Mouse (Mus musculus): Measurements from ENCODE around the gene Poln.

Poln gene

GRCm38 (mm10) chr5:34168950-34169891 lies at the start of gene Poln, which contains the start of gene Haus3:
TSS of gene Poln (minus strand) at chr5:34169448.
TSS of gene Haus3 (minus strand) at chr5:34169527.
- peak; percentile 95 for DNase-seq

DNA sequence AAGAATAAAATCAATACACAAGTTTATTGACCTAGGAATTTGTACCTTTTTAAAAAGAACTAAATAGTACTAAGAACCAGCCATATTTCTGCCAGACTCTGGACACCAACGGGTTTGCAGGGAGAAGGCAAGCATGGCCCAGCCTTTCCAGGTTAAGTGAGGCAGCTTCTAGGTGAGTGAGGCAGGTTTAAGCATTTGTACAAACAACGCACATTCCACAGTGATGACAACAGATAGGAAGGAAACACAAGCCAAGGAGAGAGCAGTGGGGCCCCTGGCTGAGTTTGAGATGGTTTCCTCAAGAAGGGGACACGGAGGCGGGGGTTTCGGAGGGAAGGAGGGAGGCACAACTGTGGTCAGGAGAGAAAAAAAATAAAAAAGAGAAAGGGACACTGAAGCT lies 49.4 kb upstream of the Poln start:
- DNase-seq: no peak

DNA sequence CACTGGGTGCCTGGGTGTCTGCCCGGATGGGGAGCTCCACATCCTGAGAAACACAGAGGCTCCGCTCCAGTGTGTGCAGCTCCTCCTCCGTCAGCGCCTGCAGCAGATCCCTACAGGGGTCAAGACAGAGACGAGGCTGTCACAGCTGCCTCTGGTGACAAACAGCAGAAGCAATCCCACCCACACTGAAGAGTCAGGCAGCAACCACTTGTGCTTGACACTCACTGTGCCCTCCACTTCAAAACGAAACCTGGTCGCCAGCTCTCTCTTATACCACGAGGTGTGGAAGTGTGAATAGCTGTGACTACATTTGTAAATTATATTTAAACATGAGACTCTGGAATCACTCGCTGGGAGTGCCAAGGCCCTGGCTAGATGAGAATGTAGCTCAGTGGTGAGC lies 48.5 kb upstream of the Poln start:
- no peak for DNase-seq

- DNase-seq: no peak
Observed at GRCm38 (mm10) chr5:34216025-34216424, 46.8 kb upstream of the Poln start.

- DNase-seq: no peak
Observed at GRCm38 (mm10) chr5:34213659-34214058, 44.4 kb upstream of the Poln start.

- DNase-seq: peak; percentile 69
Observed at GRCm38 (mm10) chr5:34210279-34210678, 41.0 kb upstream of the Poln start.

DNA sequence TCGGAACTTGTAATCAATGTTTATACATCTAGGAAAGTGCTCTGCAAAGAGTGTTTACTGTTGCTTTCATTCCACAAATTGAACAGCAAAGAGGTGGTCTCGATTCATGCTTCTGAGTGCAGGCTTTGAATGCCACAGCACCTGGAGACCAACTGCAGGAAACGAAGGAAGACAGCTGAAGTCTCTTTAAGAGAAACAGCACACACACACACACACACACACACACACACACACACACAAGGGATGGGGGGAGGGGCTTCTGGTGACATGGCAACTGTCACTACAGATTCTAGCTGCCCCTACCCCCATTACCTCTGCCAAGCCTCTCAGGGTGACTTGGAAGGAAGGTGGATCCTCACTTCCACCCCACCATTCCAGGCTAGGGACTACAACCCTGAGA lies 38.3 kb upstream of the Poln start:
- no peak for DNase-seq

GRCm38 (mm10) chr5:34205788-34206187 lies 36.5 kb upstream of the Poln start:
- no peak for DNase-seq

DNA sequence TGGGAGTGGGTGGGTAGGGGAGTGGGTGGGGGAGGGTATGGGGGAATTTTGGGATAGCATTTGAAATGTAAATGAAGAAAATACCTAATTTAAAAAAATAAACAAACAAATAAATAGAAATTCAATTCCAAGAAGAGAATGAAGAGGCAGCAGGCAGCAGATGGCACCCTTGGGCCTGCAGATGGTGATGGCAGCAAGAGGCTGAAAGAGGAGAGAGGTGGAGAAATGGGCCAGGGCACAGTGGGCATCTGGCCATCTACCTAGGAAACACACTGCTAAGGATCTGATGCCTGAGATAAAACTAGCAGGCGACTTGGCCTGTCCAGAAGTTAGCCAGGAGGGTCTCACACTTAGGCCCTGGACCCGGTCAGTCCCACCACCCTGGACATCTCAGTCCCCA lies 35.7 kb upstream of the Poln start:
- peak; percentile 83 for DNase-seq

DNA sequence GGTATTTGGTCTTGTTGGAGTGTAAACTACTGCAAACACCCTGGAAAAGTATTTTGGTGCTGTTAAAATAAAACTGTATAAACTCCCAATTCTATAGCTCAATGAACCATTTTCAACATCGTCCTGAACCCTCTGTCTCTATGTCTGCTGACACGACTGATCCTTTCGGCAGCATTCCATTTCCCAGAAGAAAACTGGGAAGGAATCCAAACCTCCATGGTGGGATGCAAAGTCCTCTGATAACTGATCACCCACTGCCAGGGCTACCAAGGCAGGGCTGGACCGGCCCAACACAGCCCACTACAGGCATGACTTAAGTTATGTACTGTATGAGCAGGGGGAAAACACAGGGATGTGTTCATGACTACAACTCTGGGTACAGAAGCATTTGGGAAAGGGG lies 32.8 kb upstream of the Poln start:
- no peak for DNase-seq

DNA sequence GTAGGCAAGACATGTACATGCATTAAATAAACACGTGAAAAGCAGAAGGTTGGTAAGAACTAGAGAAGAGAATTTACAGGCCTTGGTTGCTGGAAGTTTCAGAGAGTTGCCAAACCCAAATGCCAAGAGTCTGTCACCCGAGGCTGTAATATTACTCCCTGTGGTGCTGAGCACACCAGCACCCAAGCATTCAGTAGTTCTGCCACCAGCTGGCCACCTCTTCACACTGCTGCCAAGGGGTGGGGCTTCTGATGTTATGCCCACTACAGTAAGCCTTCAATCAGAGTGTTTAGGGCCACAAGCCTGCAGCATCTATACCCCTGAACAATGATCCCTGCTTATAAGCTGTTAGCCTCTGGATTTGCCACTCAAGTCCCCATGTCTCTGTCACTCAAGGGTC lies 32.1 kb upstream of the Poln start:
- DNase-seq: no peak

DNA sequence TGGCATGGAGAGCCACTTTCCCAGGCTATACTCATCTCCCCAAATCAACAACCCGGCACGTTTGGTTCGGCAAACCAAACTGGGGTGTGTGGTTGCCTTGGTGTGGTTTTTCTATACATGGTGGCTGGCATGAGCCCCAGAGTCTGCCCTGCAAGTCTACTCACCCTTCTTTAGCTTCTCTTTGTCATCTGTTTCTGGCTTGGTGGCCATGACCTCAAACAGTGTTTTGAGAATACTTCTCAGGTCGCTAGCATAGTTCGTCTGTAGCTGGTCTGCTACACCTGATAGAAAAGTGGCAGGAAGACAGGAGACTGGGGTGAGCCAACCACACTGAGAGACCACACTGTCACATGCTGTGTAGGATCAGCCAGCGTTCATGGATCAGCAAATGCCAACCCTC lies 29.4 kb upstream of the Poln start:
- no peak for DNase-seq

GRCm38 (mm10) chr5:34197243-34197642 lies 28.0 kb upstream of the Poln start:
- DNase-seq: no peak

DNA sequence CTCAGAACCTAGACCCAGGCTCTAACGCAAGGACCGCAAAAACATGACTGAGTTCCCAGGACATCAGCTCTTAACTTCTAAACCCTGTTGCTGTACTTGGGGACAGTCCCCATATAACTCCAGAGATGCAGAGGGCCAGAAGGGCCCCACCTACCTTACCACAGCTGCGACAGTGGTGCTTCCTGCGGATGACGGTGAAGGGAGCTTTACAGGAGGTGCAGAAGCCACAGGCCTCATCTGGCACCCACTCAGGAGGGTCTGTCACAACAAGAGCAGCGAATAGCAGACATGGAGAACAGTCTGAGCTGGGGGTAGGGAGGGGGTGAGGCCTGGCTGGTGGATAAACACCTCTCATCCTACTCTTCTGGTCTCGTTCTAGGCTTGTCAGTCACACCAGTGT lies 27.2 kb upstream of the Poln start:
- DNase-seq: no peak

- no peak for DNase-seq
Observed at GRCm38 (mm10) chr5:34195786-34196185, 26.5 kb upstream of the Poln start.

DNA sequence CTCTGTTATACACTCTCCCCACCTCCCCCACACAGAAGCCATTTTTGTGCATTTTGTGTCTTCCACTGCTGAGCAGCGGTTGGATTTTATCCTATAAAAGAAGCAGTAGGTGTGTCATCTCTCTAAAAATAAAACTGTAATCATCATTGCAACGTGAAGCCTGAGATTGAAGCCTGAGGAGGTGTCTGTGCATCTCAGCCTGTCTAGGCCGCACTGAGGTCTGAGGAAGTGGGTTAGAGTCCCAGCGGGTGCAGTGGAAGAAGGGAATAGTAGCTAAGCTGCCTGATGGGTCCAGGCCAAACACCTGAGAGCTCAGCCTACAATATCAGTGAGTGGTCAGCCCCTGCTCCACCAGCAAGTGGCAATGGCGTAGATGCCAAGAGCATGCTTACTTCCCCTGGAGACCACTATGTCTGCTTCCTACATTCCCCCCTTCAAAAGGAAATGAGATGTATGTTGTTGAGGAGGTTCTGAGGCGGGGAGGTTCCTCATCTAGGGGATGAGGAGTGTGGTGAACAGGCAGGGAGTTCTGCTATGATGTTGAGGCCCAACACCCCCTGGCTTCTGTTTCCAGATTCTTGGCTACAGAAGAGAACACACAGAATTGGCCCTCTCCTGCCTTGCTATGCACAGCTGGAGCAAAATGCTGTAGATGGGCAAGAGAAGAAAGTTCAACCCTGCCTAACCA lies 25.9 kb upstream of the Poln start:
- no peak for DNase-seq

DNA sequence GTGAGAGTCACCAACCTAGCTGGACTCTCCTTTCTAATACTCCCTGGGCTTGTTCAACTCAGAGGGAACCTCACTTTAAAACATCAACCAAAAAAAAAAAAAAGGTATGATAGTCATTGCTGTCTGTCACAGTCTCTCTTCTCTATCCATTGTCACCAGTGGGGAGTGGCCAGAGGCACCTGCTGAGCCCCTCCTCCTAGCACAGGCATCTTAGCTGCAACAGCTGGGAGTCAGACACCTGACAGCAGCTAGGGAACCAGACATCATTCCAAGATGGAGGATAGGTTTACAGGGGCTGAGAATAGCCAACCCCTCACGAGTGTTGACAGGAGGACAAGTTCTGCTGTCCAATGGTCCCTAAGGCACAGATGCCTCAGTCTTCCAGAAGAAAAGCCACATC lies 25.2 kb upstream of the Poln start:
- no peak for DNase-seq

- no peak for DNase-seq
Observed at GRCm38 (mm10) chr5:34191843-34192242, 22.6 kb upstream of the Poln start.

DNA sequence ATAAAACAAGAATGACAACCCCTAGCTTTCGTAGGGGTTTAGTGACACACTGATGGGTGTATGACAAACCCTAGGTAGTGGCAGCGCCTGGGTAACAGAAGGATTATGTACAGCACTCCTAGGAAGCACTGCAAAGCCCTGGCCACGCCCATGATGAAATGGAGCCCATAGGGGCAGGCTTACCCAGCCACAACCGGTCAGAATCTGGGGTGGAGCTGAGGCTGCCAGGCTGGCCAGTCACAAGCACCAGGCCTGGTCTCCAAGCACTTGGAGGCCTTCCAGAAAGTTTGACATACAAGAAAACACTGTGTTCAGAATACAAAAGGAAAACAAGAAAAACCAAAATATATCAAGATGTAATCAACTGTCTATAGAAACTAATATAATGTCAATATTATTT lies 21.8 kb upstream of the Poln start:
- DNase-seq: no peak

- no peak for DNase-seq
Observed at GRCm38 (mm10) chr5:34189521-34189920, 20.3 kb upstream of the Poln start.

DNA sequence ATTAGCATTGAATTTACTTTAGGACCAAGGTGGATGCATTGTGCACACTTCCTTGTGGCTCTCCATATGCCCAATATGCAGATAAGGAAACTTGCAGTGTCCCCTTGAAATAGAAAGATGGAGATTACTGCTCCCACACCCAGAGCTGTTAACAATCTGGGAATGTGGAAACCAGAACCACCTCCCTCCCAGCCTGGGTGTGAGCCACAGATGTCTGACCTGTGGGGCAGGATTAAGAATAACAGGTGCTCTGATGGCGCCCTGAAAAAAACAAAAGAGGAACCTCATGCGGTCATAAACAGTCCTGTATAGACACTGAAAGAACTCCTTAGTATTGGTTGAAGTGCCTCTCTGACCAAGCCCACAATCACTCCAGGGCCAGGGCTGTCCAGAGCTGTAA lies 19.6 kb upstream of the Poln start:
- no peak for DNase-seq

GRCm38 (mm10) chr5:34187601-34188316 lies 18.5 kb upstream of the Poln start, which contains the start of gene Mxd4:
TSS of gene Mxd4 (minus strand) at chr5:34187720.
- DNase-seq: peak; percentile 99

GRCm38 (mm10) chr5:34186961-34187391 lies 17.7 kb upstream of the Poln start:
- DNase-seq: peak; percentile 55

Data from cerebellum, adult 11 months (tissue).